Mouse (Mus musculus) NIH3T3 (cell line): ENCODE measurements around the gene Trim54.

Experiments
- DNase-seq: peaks from one replicate; pipeline ENCODE4 v3.0.0-alpha.2; 2012; ENCODE audit warnings: low read depth

Gene Trim54

GRCm38 (mm10) chr5:31105814-31106335, 10.6 kb upstream of the Trim54 start, which contains the start of gene Dnajc5g:
Dnajc5g (plus strand) TSS chr5:31106285.
- no peak for DNase-seq

GRCm38 (mm10) chr5:31108000-31108490, 8.5 kb upstream of the Trim54 start, which contains the start of gene Slc30a3:
Slc30a3 (minus strand) TSS chr5:31108237.
- DNase-seq, result no peak

GRCm38 (mm10) chr5:31110781-31111180, 5.7 kb upstream of the Trim54 start:
- peak; percentile 73 for DNase-seq

- DNase-seq, result no peak
Observed at GRCm38 (mm10) chr5:31116912-31117311, 400 bp downstream of the Trim54 start.

- DNase-seq, result no peak
Observed at GRCm38 (mm10) chr5:31121111-31121510, 4.6 kb downstream of the Trim54 start.

GRCm38 (mm10) chr5:31123481-31123880, 7.0 kb downstream of the Trim54 start:
- DNase-seq, result peak; percentile 56

- DNase-seq, result peak; percentile 32
Observed at GRCm38 (mm10) chr5:31126050-31126449, 9.5 kb downstream of the Trim54 start.

- no peak for DNase-seq
Observed at GRCm38 (mm10) chr5:31136730-31137424, 20.4 kb downstream of the Trim54 start.

GRCm38 (mm10) chr5:31137658-31138057, 21.1 kb downstream of the Trim54 start:
- no peak for DNase-seq

- no peak for DNase-seq
Observed at GRCm38 (mm10) chr5:31138241-31138967, 21.9 kb downstream of the Trim54 start, which contains the start of gene Ucn. Ucn (minus strand) TSS chr5:31138829.

- peak; percentile 68 for DNase-seq
Observed at GRCm38 (mm10) chr5:31138968-31139425, 22.5 kb downstream of the Trim54 start.

GRCm38 (mm10) chr5:31149781-31150180, 33.3 kb downstream of the Trim54 start:
- peak; percentile 75 for DNase-seq

GRCm38 (mm10) chr5:31151746-31152145, 35.2 kb downstream of the Trim54 start:
- peak; percentile 96 for DNase-seq

- DNase-seq, result no peak
Observed at GRCm38 (mm10) chr5:31153516-31154151, 37.1 kb downstream of the Trim54 start.

GRCm38 (mm10) chr5:31154152-31154553, 37.6 kb downstream of the Trim54 start, which contains the start of gene Mpv17:
Mpv17 (minus strand) TSS chr5:31154251.
- peak; percentile 85 for DNase-seq

- DNase-seq, result no peak
Observed at GRCm38 (mm10) chr5:31162462-31162861, 46.0 kb downstream of the Trim54 start.

GRCm38 (mm10) chr5:31164878-31165277, 48.4 kb downstream of the Trim54 start:
- no peak for DNase-seq

GRCm38 (mm10) chr5:31168630-31169029, 52.1 kb downstream of the Trim54 start:
- no peak for DNase-seq

GRCm38 (mm10) chr5:31179301-31179765, 62.8 kb downstream of the Trim54 start:
- DNase-seq, result peak; percentile 59

GRCm38 (mm10) chr5:31179766-31180630, 63.5 kb downstream of the Trim54 start, which contains the start of the genes Gm29609 and Gtf3c2:
Gm29609 (minus strand) TSS chr5:31179911.
Gtf3c2 (minus strand) TSS chr5:31180144.
- peak; percentile 96 for DNase-seq
